Mouse (Mus musculus): ENCODE results near the gene Gpr132. TPM values are rescaled to one million over a fixed set of nuclear protein-coding genes. Genes with fewer than 3 reads are reported as not detected.
A peak's percentile ranks its signal among the peaks of the same experiment; 100 is the strongest.

Gene Gpr132
- polyA plus RNA-seq, 1 experiment from 2014 or later = 0.38 TPM

DNA sequence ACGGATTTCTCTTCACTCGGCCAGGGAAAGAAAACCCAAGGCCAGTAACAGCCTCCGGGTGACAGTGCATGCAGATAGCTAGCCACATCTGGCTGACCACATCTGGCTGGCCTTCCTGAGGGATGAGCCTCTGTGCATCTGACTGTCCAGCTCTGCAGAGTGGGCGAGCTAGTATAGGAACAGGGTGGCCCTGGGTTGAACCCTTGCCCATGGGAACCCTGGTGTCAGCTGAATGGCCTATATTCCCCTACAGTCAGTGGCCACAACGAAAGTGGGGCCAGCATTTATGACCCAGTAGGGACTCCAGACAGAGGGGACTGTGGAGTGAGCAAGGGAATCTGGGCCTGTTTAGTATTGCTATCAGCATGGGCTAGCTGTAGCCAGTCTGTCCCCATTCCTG, 37.0 kb upstream of the Gpr132 start:
- Histone ChIP-seq H3K4me2 (ENCODE audit: low read depth, low read length) (no peak overlapping the region), H3K9ac (ENCODE audit: low read depth, low read length) (no peak overlapping the region), H3K4me3 (ENCODE audit: low read depth, low read length) (no peak overlapping the region), H3K27me3 (ENCODE audit: control insufficient read depth, insufficient read depth, low read depth, low read length) (no peaks in the 10 kb centered on the region), H3K36me3 (ENCODE audit: control insufficient read depth, insufficient read depth) (no peaks in the 10 kb centered on the region), H3K27ac (ENCODE audit: low read length) (no peak overlapping the region), H3K4me1 (ENCODE audit: control insufficient read depth, low read depth, low read length) (no peaks in the 10 kb centered on the region), H3K9me3 (replicated peaks; ENCODE audit: control insufficient read depth, low read length) (no peaks in the 10 kb centered on the region)
- 55% methylated on average over 5 of the region's 5 CpGs for WGBS (ENCODE audit: insufficient replicate concordance)
- no peak for ATAC-seq (ENCODE audit: low read depth)

DNA sequence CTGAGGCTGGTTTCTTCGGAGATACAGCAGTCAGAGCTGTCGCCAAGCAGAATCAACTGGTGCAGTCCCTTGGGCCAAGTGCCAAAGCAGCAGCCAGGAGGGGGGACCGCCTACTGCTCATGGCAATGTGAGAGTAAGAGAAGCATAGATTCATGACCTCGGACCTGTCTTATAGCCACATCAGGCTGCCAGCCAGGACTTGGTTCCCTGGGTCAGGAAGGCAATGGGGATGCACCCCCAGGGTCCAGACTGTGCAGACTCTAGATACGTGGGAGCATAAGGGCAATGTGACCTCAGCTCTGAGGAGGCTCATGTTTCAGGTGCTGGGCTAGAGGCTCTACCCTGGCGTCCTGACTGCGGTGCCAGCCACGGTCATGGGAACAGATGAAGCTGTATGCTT, 35.9 kb upstream of the Gpr132 start:
- ATAC-seq (ENCODE audit: low read depth) = no peak
- no peak overlapping the region for H3K4me2 ChIP-seq (ENCODE audit: low read depth, low read length)
- no peak overlapping the region for H3K4me3 ChIP-seq (ENCODE audit: low read depth, low read length)
- no peak overlapping the region for H3K9ac ChIP-seq (ENCODE audit: low read depth, low read length)
- 67% methylated on average over 8 of the region's 8 CpGs for WGBS (ENCODE audit: insufficient replicate concordance)
- H3K27ac ChIP-seq (ENCODE audit: low read length) = no peak overlapping the region
- no peaks in the 10 kb centered on the region for H3K27me3 ChIP-seq (ENCODE audit: control insufficient read depth, insufficient read depth, low read depth, low read length)
- no peaks in the 10 kb centered on the region for H3K36me3 ChIP-seq (ENCODE audit: control insufficient read depth, insufficient read depth)
- no peaks in the 10 kb centered on the region for H3K4me1 ChIP-seq (ENCODE audit: control insufficient read depth, low read depth, low read length)
- no peaks in the 10 kb centered on the region for H3K9me3 ChIP-seq (replicated peaks; ENCODE audit: control insufficient read depth, low read length)

DNA sequence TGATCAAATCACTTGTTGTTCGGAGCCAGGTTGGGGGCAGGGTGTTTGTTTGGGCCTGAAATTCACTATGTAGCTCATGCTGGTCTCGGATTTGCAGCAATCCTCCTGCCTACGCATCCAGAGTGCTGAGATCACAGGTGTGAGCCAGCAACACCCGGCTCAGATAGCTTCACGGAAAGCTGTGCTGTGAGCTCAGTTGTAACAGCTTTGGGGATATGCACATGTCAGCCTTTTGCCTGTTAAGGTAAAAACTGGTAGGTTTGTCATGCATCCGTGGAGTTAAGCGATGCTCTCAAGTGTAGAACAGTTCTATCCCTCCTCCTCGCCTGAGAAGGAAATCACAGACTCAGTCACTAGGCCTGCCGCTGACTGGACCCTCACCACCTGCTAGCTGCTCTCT, 32.6 kb upstream of the Gpr132 start:
- Histone ChIP-seq H3K36me3 (ENCODE audit: control insufficient read depth, insufficient read depth) (no peaks in the 10 kb centered on the region), H3K27ac (ENCODE audit: low read length) (no peak overlapping the region), H3K4me3 (ENCODE audit: low read depth, low read length) (no peak overlapping the region), H3K4me2 (ENCODE audit: low read depth, low read length) (no peak overlapping the region), H3K9me3 (replicated peaks; ENCODE audit: control insufficient read depth, low read length) (no peaks in the 10 kb centered on the region), H3K27me3 (ENCODE audit: control insufficient read depth, insufficient read depth, low read depth, low read length) (peaks cover 2% of the 10 kb centered on the region; the same call in 1 of the 2 replicates), H3K4me1 (ENCODE audit: control insufficient read depth, low read depth, low read length) (no peaks in the 10 kb centered on the region), H3K9ac (ENCODE audit: low read depth, low read length) (no peak overlapping the region)
- ATAC-seq (ENCODE audit: low read depth) = no peak
- WGBS (ENCODE audit: insufficient replicate concordance) = 73% methylated on average over 9 of the region's 9 CpGs

DNA sequence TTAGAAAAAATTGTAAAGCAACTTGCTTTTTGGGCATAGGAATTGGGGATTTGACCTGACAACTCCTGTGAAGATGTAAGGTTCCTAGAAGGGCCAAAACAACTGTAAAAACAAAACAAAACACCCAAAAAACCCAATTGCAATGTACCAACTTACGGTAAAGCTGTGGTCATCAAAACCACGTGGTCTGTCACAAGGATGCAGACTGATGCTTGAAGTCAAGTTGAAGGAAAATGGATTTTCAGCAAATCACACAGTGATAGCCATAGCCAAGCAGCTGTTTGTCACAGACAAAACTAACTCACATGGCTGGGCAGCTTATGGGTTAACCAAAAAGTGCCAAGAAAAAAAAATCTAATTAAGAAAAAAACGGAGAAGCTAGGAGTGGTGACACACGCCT, 30.9 kb upstream of the Gpr132 start:
- no peak overlapping the region for H3K4me2 ChIP-seq (ENCODE audit: low read depth, low read length)
- no peaks in the 10 kb centered on the region for H3K4me1 ChIP-seq (ENCODE audit: control insufficient read depth, low read depth, low read length)
- no peak overlapping the region for H3K27ac ChIP-seq (ENCODE audit: low read length)
- no peak overlapping the region for H3K9ac ChIP-seq (ENCODE audit: low read depth, low read length)
- no peak for ATAC-seq (ENCODE audit: low read depth)
- peaks cover 4% of the 10 kb centered on the region; the same call in 1 of the 2 replicates for H3K27me3 ChIP-seq (ENCODE audit: control insufficient read depth, insufficient read depth, low read depth, low read length)
- H3K36me3 ChIP-seq (ENCODE audit: control insufficient read depth, insufficient read depth) = no peaks in the 10 kb centered on the region
- 47% methylated on average over 4 of the region's 4 CpGs for WGBS (ENCODE audit: insufficient replicate concordance)
- H3K4me3 ChIP-seq (ENCODE audit: low read depth, low read length) = no peak overlapping the region
- H3K9me3 ChIP-seq (replicated peaks; ENCODE audit: control insufficient read depth, low read length) = no peaks in the 10 kb centered on the region

DNA sequence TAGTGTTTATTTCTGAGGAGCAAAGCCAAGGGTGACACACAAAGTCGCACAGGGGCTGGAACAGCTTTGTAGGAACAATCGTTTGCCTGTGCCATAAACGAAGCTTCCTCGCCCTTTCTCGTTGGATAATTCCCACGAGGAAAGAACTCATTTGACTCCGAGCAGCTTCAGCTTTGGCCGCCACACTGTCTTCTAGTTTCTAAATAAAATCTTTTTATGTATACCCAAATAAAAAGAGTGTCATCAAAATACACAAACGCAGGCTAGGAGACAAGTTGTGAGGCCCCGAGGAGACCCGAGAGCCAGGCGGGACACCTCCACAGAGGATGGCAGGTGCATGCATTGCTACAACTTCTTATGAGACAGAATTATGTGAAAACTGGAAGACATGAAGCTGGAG, 30.3 kb upstream of the Gpr132 start:
- H3K36me3 ChIP-seq (ENCODE audit: control insufficient read depth, insufficient read depth) = no peaks in the 10 kb centered on the region
- WGBS (ENCODE audit: insufficient replicate concordance) = 65% methylated on average over 12 of the region's 12 CpGs
- no peak for ATAC-seq (ENCODE audit: low read depth)
- H3K4me2 ChIP-seq (ENCODE audit: low read depth, low read length) = no peak overlapping the region
- no peaks in the 10 kb centered on the region for H3K9me3 ChIP-seq (replicated peaks; ENCODE audit: control insufficient read depth, low read length)
- peaks cover 4% of the 10 kb centered on the region; the same call in 1 of the 2 replicates for H3K27me3 ChIP-seq (ENCODE audit: control insufficient read depth, insufficient read depth, low read depth, low read length)
- H3K27ac ChIP-seq (ENCODE audit: low read length) = no peak overlapping the region
- H3K9ac ChIP-seq (ENCODE audit: low read depth, low read length) = no peak overlapping the region
- no peak overlapping the region for H3K4me3 ChIP-seq (ENCODE audit: low read depth, low read length)
- H3K4me1 ChIP-seq (ENCODE audit: control insufficient read depth, low read depth, low read length) = no peaks in the 10 kb centered on the region

DNA sequence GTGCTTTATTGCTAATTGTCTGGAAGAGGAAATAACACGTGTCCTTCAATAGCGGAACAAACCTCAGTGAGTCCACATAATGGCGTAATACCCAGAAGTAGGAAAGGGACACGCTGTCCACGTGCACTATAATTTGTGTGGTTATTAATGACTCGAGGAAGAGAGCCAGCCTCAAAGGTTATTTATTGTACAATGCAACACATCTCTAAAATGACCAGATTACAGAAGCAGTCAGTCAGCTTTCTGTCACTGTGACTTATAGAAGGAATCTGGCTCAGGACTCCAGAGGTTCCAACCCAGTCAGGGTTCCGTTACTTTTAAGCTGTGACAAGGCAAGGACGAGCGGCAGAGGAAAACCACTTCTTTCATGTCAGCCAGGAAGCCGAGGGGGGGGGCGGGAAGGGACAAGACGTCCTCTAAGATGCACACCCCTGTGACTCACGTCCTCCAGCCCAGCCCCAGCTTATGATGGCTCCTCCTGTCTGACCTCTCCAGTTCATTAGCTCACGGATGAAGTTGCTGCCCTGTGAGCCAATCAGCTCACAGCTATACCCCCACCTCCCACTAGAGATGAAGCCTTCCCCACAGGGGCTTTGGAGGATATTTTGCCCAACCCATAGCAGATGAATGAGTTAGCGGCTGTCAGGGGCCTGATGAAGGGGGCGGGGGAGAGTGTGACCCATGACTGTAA, 29.6 kb upstream of the Gpr132 start:
- no peaks in the 10 kb centered on the region for H3K4me1 ChIP-seq (ENCODE audit: control insufficient read depth, low read depth, low read length)
- no peak overlapping the region for H3K4me2 ChIP-seq (ENCODE audit: low read depth, low read length)
- ATAC-seq (ENCODE audit: low read depth) = peak; percentile 48
- H3K9ac ChIP-seq (ENCODE audit: low read depth, low read length) = no peak overlapping the region
- H3K27me3 ChIP-seq (ENCODE audit: control insufficient read depth, insufficient read depth, low read depth, low read length) = peaks cover 4% of the 10 kb centered on the region; the same call in 1 of the 2 replicates
- H3K4me3 ChIP-seq (ENCODE audit: low read depth, low read length) = no peak overlapping the region
- no peaks in the 10 kb centered on the region for H3K36me3 ChIP-seq (ENCODE audit: control insufficient read depth, insufficient read depth)
- WGBS (ENCODE audit: insufficient replicate concordance) = 12% methylated on average over 16 of the region's 16 CpGs
- H3K9me3 ChIP-seq (replicated peaks; ENCODE audit: control insufficient read depth, low read length) = no peaks in the 10 kb centered on the region
- no peak overlapping the region for H3K27ac ChIP-seq (ENCODE audit: low read length)

DNA sequence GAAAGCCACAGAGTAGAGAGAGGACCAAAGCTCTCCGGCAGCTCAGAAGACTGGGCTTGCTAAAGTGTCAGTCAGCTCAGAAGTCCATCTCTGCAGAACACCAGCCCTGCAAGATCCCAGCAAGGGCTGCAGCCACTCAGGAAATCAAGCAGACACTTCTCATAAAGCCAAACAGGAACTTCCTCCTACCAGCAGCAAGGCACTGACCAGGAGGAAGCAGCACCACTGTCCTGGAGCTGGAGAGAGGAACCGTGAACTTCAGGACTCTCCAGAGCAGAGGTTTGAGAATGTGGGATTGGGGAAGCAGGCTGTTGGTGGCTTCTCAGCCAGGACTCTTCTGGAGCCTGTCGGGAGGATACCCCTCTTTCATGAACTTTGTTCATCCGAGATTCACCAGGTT, 26.9 kb upstream of the Gpr132 start:
- Histone ChIP-seq H3K27ac (ENCODE audit: low read length) (no peak overlapping the region), H3K4me3 (ENCODE audit: low read depth, low read length) (no peak overlapping the region), H3K4me2 (ENCODE audit: low read depth, low read length) (no peak overlapping the region), H3K27me3 (ENCODE audit: control insufficient read depth, insufficient read depth, low read depth, low read length) (peaks cover 4% of the 10 kb centered on the region; the same call in 1 of the 2 replicates), H3K4me1 (ENCODE audit: control insufficient read depth, low read depth, low read length) (no peaks in the 10 kb centered on the region), H3K9me3 (replicated peaks; ENCODE audit: control insufficient read depth, low read length) (no peaks in the 10 kb centered on the region), H3K9ac (ENCODE audit: low read depth, low read length) (no peak overlapping the region), H3K36me3 (ENCODE audit: control insufficient read depth, insufficient read depth) (no peaks in the 10 kb centered on the region)
- WGBS (ENCODE audit: insufficient replicate concordance) = 17% methylated on average over 4 of the region's 4 CpGs
- no peak for ATAC-seq (ENCODE audit: low read depth)

DNA sequence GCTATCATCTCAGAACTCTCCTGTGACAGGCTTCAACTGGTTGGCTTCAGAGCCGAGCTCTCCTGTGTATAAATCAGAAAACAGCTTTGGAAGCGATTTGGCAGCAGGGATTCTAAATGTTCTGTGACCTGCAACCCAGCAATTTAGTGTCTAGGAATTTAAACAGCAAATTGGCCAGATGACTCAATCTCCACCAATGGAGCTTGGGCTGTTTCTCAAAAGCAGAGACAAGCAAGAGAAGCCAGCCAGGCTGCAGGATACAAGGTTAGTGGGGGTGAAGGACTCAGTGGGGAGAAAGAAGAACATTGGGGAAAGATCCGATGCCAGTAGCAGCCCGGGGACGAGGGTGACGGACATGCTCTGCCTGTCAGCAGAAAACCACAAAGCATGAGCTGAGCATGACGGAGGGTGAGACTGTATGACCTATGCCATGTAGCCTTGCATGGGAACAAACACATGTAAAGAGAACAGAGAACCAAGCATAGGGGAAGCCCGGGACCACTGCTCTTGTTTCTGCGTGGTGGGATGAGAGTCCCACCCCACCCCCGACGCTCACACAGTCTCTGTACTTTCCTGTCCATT, 26.4 kb upstream of the Gpr132 start:
- no peak overlapping the region for H3K4me3 ChIP-seq (ENCODE audit: low read depth, low read length)
- H3K9me3 ChIP-seq (replicated peaks; ENCODE audit: control insufficient read depth, low read length) = no peaks in the 10 kb centered on the region
- no peaks in the 10 kb centered on the region for H3K4me1 ChIP-seq (ENCODE audit: control insufficient read depth, low read depth, low read length)
- H3K27ac ChIP-seq (ENCODE audit: low read length) = no peak overlapping the region
- ATAC-seq (ENCODE audit: low read depth) = no peak
- WGBS (ENCODE audit: insufficient replicate concordance) = 19% methylated on average over 11 of the region's 11 CpGs
- no peaks in the 10 kb centered on the region for H3K36me3 ChIP-seq (ENCODE audit: control insufficient read depth, insufficient read depth)
- no peak overlapping the region for H3K4me2 ChIP-seq (ENCODE audit: low read depth, low read length)
- H3K27me3 ChIP-seq (ENCODE audit: control insufficient read depth, insufficient read depth, low read depth, low read length) = peaks cover 4% of the 10 kb centered on the region; the same call in 1 of the 2 replicates
- H3K9ac ChIP-seq (ENCODE audit: low read depth, low read length) = no peak overlapping the region

DNA sequence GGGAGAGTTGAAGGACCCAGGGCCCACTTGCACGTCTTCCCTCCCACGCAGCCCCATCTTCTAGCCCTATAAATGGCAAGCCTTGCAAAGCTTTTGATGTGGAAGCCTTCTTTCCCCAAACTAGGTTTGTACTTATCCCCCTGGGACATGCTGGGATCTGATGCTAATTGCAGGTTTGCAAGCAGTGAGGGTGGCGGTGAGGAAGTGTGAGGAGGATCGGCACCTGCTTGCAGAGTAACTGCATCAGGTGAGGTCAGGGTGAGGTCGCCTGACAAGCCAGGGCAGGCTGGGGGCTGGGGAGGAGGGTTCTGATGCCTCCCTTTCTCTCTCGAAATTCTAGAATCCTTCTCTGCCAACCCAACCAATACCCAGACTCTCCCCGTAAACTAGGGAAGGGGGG, 17.4 kb upstream of the Gpr132 start:
- Histone ChIP-seq H3K4me3 (ENCODE audit: low read depth, low read length) (no peak overlapping the region), H3K27ac (ENCODE audit: low read length) (no peak overlapping the region), H3K27me3 (ENCODE audit: control insufficient read depth, insufficient read depth, low read depth, low read length) (no peaks in the 10 kb centered on the region), H3K9ac (ENCODE audit: low read depth, low read length) (no peak overlapping the region), H3K4me2 (ENCODE audit: low read depth, low read length) (no peak overlapping the region), H3K9me3 (replicated peaks; ENCODE audit: control insufficient read depth, low read length) (no peaks in the 10 kb centered on the region), H3K36me3 (ENCODE audit: control insufficient read depth, insufficient read depth) (no peaks in the 10 kb centered on the region), H3K4me1 (ENCODE audit: control insufficient read depth, low read depth, low read length) (no peaks in the 10 kb centered on the region)
- WGBS (ENCODE audit: insufficient replicate concordance) = 47% methylated on average over 7 of the region's 7 CpGs
- ATAC-seq (ENCODE audit: low read depth) = no peak

All from liver, embryonic 16.5 days (tissue).